Mouse (Mus musculus): ENCODE measurements around the gene Gramd4. TPM values are rescaled to one million over a fixed set of nuclear protein-coding genes. Genes with fewer than 3 reads are reported as not detected.
"Not testable (repeated sequence)": the region's sequence is repeated elsewhere in the genome, so short reads cannot be mapped to it uniquely, and the experiment has no call there.

The Gramd4 gene
- polyA plus RNA-seq, 1 experiment from 2014 or later, result 32.5 TPM

DNA sequence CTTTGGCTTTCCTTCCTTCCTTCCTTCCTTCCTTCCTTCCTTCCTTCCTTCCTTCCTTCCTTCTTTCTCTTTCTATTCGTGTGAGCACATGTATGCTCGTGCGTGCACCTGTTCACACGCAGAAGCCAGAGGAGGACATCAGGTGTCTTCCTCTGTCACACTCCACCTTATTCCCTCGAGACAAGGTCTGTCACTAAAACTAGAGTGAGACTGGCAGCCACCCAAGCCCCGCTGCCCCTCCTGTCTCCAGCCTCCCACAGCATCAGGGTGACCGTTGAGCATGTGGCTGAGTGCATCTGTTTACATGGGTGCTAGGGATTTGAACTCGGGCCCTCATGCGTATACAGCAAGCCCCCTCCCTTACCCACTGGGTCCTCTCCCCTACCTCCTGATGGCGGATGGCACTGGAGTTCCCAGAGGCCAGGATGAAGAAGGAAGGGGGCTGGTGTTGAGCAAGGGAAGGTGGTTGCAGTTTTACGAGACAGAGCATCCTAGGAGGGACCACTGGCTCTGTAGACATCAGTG, 30.8 kb downstream of the Gramd4 start:
- Histone ChIP-seq H3K9me3 (replicated peaks) (no peaks in the 10 kb centered on the region), H3K4me1 (peaks cover 75% of the 10 kb centered on the region), H3K9ac (no peak overlapping the region), H3K27ac (peak overlapping the region; percentile 79; the same call in 1 of the 2 replicates), H3K36me3 (0 out of 2 replicates have a peak, but pooled peaks cover 14% of the 10 kb centered on the region), H3K4me2 (replicated peaks) (no peak overlapping the region), H3K4me3 (no peak overlapping the region), H3K27me3 (no peaks in the 10 kb centered on the region)
- ATAC-seq (ENCODE audit: low FRiP score), result no peak
- 83% methylated on average over 11 of the region's 11 CpGs for WGBS

DNA sequence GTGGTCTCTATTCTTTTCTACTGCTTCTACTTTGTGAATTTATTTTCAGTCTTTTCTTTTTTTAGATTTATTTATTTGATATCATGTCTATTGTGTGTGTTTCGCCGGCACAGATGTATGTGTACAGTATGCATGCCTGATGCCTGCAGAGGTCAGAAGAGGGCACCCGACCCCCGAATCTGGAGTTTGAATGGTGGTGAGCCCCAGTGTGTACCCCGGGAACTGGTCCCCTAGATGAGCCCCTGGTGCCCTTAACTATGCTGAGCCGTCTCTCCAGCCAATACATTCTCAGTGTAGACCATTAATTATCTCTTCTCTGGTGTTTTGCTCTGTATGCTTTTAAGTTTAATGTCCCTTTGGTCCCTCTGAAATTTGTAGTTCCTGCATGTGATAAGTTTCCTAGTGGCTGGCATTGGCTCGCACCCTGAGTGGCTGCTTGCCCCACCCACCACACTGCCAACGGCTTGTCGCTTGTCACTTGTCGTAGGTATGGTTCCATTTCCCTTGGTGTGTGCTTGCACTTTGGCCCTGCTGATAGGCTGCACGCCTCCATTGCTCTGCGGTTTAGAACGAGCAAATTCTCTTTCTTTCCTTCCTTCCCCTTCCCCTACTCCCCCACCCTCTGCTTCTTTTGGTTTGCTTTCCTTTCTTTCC, 31.7 kb downstream of the Gramd4 start:
- Histone ChIP-seq H3K9me3 (replicated peaks) (no peaks in the 10 kb centered on the region), H3K36me3 (0 out of 2 replicates have a peak, but pooled peaks cover 18% of the 10 kb centered on the region), H3K4me3 (no peak overlapping the region), H3K27me3 (no peaks in the 10 kb centered on the region), H3K9ac (no peak overlapping the region), H3K4me2 (replicated peaks) (no peak overlapping the region), H3K27ac (peak overlapping the region; percentile 41; the same call in 1 of the 2 replicates), H3K4me1 (peaks cover 67% of the 10 kb centered on the region)
- 79% methylated on average over 13 of the region's 13 CpGs for WGBS
- ATAC-seq (ENCODE audit: low FRiP score), result no peak

DNA sequence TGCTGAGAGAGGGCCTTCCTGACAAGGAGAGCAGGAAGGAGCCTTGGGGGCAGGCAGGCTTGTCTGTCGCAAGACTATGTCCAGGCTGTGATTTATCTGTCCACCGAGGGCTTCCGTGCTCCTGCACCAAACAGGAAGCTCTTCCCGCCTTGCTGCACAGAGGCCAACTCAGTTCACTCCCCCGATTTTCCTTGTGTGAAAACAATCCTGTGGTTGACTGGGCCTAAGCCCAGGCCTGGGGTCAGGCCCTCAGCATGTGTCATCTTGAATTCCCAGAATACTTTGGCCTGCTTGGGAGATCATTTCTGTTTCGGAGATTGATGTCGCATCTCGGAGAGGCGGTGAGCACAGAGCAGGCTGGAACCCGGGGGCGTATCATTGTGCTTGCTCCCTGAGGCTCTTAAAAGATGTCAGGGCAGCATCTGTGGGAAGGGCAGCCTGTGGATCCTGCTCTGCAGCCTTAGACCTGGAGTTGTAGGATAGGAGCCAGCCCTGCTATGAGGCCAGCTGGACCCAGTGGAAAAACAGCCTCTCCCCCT, 32.6 kb downstream of the Gramd4 start:
- H3K36me3 ChIP-seq, result 0 out of 2 replicates have a peak, but pooled peaks cover 19% of the 10 kb centered on the region
- ATAC-seq (ENCODE audit: low FRiP score), result no peak
- WGBS, result 37% methylated on average over 11 of the region's 11 CpGs
- H3K27ac ChIP-seq, result peak overlapping the region; percentile 41; the same call in 1 of the 2 replicates
- H3K27me3 ChIP-seq, result no peaks in the 10 kb centered on the region
- H3K9ac ChIP-seq, result no peak overlapping the region
- H3K4me2 ChIP-seq (replicated peaks), result no peak overlapping the region
- no peaks in the 10 kb centered on the region for H3K9me3 ChIP-seq (replicated peaks)
- H3K4me3 ChIP-seq, result no peak overlapping the region
- peaks cover 61% of the 10 kb centered on the region for H3K4me1 ChIP-seq

DNA sequence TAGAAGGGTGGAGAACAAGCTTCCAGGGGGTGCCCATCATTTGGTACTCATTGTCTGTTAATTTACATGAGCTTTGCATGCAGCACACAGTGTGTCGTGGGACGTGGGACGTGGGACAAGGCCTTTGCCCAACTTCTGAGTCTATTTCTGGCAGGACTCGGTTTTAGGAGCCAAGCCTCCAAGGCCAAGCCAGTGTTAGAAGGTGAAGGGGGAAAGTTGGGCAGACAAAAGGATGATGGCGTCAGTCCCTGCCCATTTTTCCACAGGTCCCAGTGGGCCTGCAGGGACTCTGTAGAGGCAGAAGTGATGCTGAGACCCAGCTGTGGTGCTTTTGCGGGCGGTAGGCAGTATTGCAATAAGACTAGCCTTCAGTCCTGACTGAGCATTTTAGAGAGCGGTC, 33.1 kb downstream of the Gramd4 start:
- Histone ChIP-seq H3K4me1 (peaks cover 56% of the 10 kb centered on the region), H3K9ac (no peak overlapping the region), H3K4me2 (replicated peaks) (no peak overlapping the region), H3K4me3 (no peak overlapping the region), H3K27ac (no peak overlapping the region), H3K27me3 (no peaks in the 10 kb centered on the region), H3K36me3 (0 out of 2 replicates have a peak, but pooled peaks cover 19% of the 10 kb centered on the region), H3K9me3 (replicated peaks) (no peaks in the 10 kb centered on the region)
- no peak for ATAC-seq (ENCODE audit: low FRiP score)
- WGBS, result 91% methylated on average over 8 of the region's 8 CpGs

DNA sequence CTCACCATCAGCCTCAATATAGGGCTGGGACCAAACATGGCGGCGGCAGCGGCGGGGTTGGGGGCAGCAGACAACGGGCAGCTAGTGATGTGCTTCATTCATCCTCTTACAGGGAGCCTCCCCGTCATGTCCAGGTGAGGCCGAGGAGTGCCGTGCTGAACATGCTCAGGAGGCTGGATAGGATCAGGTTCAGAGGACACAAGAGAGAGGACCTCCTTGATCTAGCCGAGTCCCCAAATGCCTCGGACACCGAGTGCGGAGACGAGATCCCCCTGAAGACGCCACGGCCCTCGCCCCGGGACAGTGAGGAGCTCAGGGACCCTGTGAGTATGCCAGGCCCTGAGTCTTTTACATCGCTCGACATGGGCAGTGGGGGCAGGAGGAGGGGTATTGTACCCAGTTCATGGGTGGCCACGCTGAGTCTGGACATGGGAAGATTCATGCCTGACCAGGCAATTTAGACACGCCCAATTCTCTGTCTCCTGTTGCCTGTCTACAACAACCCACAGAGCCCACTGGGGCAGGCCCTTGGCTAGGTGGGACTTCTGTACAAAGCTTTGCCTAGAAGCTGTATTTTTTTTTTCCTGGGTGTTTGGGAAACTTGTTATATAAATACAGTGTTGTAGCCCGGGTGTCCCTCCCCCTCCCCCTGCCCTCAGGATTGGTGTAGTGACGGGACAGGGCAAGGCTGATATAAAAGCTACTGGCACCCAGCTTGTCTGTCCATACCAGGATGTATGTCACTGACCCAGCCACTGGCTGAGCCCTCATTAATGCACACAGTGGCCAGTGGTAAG, 33.9 kb downstream of the Gramd4 start:
- H3K9me3 ChIP-seq (replicated peaks), result no peaks in the 10 kb centered on the region
- no peak overlapping the region for H3K9ac ChIP-seq
- 0 out of 2 replicates have a peak, but pooled peaks cover 19% of the 10 kb centered on the region for H3K36me3 ChIP-seq
- no peak overlapping the region for H3K4me2 ChIP-seq (replicated peaks)
- H3K27me3 ChIP-seq, result no peaks in the 10 kb centered on the region
- no peak overlapping the region for H3K27ac ChIP-seq
- peaks cover 48% of the 10 kb centered on the region for H3K4me1 ChIP-seq
- H3K4me3 ChIP-seq, result no peak overlapping the region
- 94% methylated on average over 23 of the region's 23 CpGs for WGBS
- no peak for ATAC-seq (ENCODE audit: low FRiP score)

DNA sequence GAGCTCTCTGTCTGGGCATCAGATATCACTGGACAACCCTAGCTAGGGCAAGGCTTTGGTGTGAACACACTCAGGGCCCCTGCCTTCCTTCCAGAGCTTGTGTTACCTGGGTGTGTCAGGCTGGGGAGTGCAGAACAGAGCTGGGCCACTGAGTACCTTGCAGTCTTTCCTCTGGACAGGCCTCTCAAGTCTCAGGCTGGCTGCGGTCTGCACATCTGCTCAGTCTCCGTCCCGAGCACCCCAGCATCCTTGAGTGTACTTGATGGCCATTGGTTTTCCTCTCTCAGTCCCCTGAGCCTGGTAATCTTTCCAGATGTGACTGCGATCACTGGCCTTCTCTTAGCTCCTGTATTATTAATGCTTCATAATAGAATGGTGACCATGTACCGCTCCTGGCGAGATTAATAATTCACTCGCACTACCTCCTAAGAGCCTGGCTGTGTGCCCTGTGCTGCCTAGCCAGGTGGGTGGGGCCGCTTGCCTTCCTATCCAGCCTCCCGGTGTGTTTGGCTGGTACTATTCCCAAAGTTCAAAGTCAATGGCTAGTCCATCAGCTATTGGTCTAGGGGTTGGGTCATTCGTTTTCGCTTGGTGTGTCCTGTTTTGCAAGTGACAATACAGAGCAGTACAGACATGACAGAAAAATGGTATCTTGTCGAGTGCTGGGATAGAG, 34.6 kb downstream of the Gramd4 start:
- H3K27ac ChIP-seq, result no peak overlapping the region
- H3K4me2 ChIP-seq (replicated peaks), result no peak overlapping the region
- no peak overlapping the region for H3K4me3 ChIP-seq
- H3K4me1 ChIP-seq, result peaks cover 41% of the 10 kb centered on the region
- WGBS, result 91% methylated on average over 12 of the region's 12 CpGs
- no peaks in the 10 kb centered on the region for H3K9me3 ChIP-seq (replicated peaks)
- no peaks in the 10 kb centered on the region for H3K27me3 ChIP-seq
- no peak overlapping the region for H3K9ac ChIP-seq
- H3K36me3 ChIP-seq, result 0 out of 2 replicates have a peak, but pooled peaks cover 19% of the 10 kb centered on the region
- no peak for ATAC-seq (ENCODE audit: low FRiP score)

DNA sequence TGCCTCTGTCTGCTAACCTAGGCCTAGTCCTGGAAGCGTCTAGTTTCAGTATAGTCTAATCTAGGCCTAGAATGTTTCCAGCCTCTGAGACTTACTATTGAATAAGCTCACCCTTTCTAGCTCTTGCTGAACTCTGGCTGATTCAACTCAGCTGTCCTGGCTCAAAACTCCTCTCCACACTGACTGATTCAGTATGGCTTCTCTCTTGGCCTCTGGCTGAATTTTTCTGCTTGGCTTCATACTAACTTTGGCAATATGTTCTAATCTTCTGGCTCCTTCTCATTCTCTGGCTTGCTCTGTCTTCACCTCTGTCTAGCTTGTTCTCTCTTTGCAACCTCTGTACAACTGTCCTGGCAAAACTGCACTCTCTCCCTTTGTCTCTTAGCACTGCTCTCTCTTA, 35.7 kb downstream of the Gramd4 start:
- ATAC-seq (ENCODE audit: low FRiP score), result no peak
- H3K36me3 ChIP-seq, result 0 out of 2 replicates have a peak, but pooled peaks cover 19% of the 10 kb centered on the region
- H3K4me3 ChIP-seq, result no peak overlapping the region
- no peaks in the 10 kb centered on the region for H3K27me3 ChIP-seq
- WGBS, result 82% methylated on average over 1 of the region's 1 CpGs
- H3K4me1 ChIP-seq, result peaks cover 29% of the 10 kb centered on the region
- no peak overlapping the region for H3K27ac ChIP-seq
- no peak overlapping the region for H3K4me2 ChIP-seq (replicated peaks)
- H3K9ac ChIP-seq, result no peak overlapping the region
- no peaks in the 10 kb centered on the region for H3K9me3 ChIP-seq (replicated peaks)

DNA sequence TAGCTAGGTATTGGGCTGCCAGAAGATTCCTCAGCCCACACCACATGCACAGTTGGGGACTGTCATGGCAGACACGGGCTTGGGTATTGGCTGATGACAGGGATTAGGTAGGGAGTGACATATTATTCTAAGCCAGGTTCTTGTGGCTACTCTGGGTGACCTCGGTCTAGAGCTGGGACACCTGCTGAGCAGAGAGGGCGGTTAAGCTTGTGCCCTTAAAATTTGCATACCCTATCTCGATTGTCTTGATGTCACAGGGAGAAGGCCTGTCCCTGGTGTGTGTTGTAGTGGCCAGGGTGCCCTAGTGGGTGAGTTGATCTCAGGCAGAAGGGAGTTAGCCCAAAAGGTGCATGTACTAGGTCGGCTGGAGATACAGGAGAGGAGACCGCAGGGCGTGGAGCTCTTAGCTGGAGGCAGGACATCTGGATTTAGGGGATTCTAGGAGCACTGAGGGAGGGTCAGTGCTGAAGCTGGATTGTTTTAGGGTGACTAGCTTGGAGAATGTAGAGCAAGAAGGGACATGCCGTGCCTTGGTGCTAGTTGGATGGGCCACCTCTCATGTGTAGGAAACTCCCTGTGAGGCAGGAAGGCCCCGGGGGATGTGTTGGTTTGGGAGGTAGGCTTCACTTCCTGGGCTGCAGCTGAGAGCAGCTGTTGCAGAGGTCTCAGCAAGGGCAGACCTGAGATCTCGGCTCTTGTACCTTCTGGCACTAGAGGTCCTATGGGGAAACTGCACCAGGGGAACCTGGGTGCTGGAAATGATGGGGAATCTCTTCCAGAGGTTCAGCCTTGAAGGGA, 37.0 kb downstream of the Gramd4 start:
- Histone ChIP-seq H3K36me3 (0 out of 2 replicates have a peak, but pooled peaks cover 19% of the 10 kb centered on the region), H3K4me2 (replicated peaks) (no peak overlapping the region), H3K9ac (no peak overlapping the region), H3K4me3 (no peak overlapping the region), H3K9me3 (replicated peaks) (no peaks in the 10 kb centered on the region), H3K4me1 (peaks cover 19% of the 10 kb centered on the region), H3K27ac (no peak overlapping the region), H3K27me3 (no peaks in the 10 kb centered on the region)
- no peak for ATAC-seq (ENCODE audit: low FRiP score)
- 79% methylated on average over 10 of the region's 10 CpGs for WGBS

DNA sequence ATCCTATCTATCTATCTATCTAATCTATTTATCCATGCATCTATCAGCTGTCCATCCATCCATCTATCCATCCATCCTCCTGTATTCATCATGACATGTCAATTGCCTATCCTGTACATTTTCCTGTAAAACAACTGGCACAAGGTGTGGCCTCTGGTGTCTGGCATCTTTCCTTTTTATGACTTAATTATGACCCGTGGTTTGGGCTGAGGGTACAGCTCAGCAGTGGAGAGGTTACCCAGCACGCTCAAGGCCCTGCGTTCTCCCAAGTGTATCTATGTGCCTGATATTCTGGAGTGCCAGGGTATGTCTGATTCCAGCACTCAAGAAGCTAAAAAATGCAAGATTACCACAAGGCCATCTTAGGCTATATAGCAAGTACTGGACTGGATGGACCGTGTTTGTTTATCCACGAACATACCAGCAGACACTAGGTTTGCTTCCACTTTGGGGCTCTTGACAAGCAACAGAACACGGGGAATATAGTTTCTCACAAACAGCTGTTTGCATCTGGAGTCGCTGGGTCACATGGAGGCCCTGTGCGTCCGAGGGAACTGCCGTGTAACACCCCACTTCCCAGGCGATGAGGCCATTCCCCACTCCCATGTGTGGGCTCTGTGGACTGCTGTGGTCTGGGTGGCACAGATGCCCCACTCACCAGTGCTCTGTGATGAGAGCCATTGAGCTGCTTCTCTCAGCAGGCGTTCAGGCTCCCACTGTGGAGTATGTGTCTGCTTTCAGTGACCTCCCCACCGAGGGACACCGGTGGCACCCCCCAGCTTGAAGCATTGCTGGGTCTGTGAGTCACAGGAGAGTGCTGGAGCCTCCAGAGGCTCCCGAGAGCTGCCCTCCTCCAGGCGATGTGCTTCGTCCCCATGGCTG, 38.5 kb downstream of the Gramd4 start:
- Histone ChIP-seq H3K4me1 (0 out of 2 replicates have a peak, but pooled peaks cover 4% of the 10 kb centered on the region), H3K4me2 (replicated peaks) (no peak overlapping the region), H3K4me3 (no peak overlapping the region), H3K9ac (no peak overlapping the region), H3K36me3 (0 out of 2 replicates have a peak, but pooled peaks cover 19% of the 10 kb centered on the region), H3K9me3 (replicated peaks) (no peaks in the 10 kb centered on the region), H3K27ac (0 out of 2 replicates have a peak overlapping the region, but pooled peaks have one; percentile 1), H3K27me3 (no peaks in the 10 kb centered on the region)
- no peak for ATAC-seq (ENCODE audit: low FRiP score)
- 92% methylated on average over 17 of the region's 17 CpGs for WGBS

DNA sequence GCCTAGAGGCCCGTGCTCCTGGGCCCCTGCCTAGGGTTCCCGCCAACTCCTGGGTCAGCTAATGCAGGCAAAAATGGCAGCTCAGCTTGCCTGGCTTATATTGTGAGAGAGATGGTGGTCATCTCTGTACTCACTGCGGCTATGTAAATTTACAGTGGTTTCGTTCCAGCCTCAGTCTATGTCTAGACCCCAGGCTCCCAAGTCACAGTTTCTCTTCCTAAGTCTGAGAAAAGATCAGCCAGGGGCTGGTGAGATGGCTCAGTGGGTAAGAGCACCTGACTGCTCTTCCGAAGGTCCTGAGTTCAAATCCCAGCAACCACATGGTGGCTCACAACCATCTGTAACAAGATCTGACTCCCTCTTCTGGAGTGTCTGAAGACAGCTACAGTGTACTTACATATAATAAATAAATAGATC, 39.1 kb downstream of the Gramd4 start:
- H3K27me3 ChIP-seq; H3K4me2 ChIP-seq (replicated peaks); H3K4me1 ChIP-seq; H3K9me3 ChIP-seq (replicated peaks); ATAC-seq (ENCODE audit: low FRiP score); H3K9ac ChIP-seq; H3K4me3 ChIP-seq: not testable (repeated sequence)
- 94% methylated on average over 5 of the region's 5 CpGs for WGBS
- Histone ChIP-seq H3K36me3 (0 out of 2 replicates have a peak, but pooled peaks cover 20% of the 10 kb centered on the region), H3K27ac (0 out of 2 replicates have a peak overlapping the region, but pooled peaks have one; percentile 1)

Measured in hindbrain, embryonic 12.5 days (tissue).